Mouse (Mus musculus) liver, adult 2 months (tissue): ENCODE measurements around the gene Mpnd. TPM values are rescaled to one million over a fixed set of nuclear protein-coding genes. Genes with fewer than 3 reads are reported as not detected.
"Not testable (repeated sequence)": the region's sequence is repeated elsewhere in the genome, so short reads cannot be mapped to it uniquely, and the experiment has no call there.

Source experiments
- DNase-seq: peaks from one replicate; pipeline ENCODE4 v3.0.0-alpha.2; 2011; ENCODE audit warnings: low read depth, low spot score; ENCODE audit errors: extremely low read depth
- H3K27ac ChIP-seq: fragments of 200-500 bp; replicated peaks from 2 replicates; pipeline ENCODE4 v1.5.1; 2012; ENCODE audit warnings: low read depth, mild to moderate bottlenecking, control low read depth, inconsistent platforms, low read length; ENCODE audit not compliant: insufficient read depth
- H3K27me3 ChIP-seq: fragments of 200-500 bp; 2 replicates; pipeline ENCODE4 v1.6.1; 2012; ENCODE audit warnings: mild to moderate bottlenecking, moderate library complexity, low read length, inconsistent platforms; ENCODE audit not compliant: control insufficient read depth, insufficient read depth
- H3K36me3 ChIP-seq: fragments of 200-500 bp; 2 replicates; pipeline ENCODE4 v1.6.1; 2012; ENCODE audit warnings: low read length, inconsistent platforms; ENCODE audit not compliant: control insufficient read depth, insufficient read depth
- H3K4me1 ChIP-seq: fragments of 200-500 bp; 2 replicates; pipeline ENCODE4 v1.6.1; 2011; ENCODE audit warnings: low read length; ENCODE audit not compliant: control insufficient read depth, insufficient read depth
- H3K4me3 ChIP-seq: fragments of 200-500 bp; 2 replicates; pipeline ENCODE4 v1.5.1; 2011; ENCODE audit warnings: low read depth, mild to moderate bottlenecking, control low read depth, low read length, moderate library complexity; ENCODE audit not compliant: insufficient read depth
- H3K79me2 ChIP-seq: fragments of 200-500 bp; 2 replicates; pipeline ENCODE4 v1.6.1; 2012; ENCODE audit warnings: inconsistent platforms, mild to moderate bottlenecking, low read length, moderate library complexity; ENCODE audit not compliant: control insufficient read depth, insufficient read depth
- H3K9ac ChIP-seq: fragments of 200-500 bp; 2 replicates; pipeline ENCODE4 v1.6.1; 2012; ENCODE audit warnings: low read depth, mild to moderate bottlenecking, control low read depth, inconsistent platforms, low read length
- CTCF ChIP-seq: fragments of 200-500 bp; IDR thresholded peaks from 2 replicates; pipeline ENCODE4 v1.5.1; 2011; ENCODE audit warnings: low read depth, low read length, control low read depth
- POLR2A ChIP-seq: fragments of 200-500 bp; IDR thresholded peaks from 2 replicates; pipeline ENCODE4 v1.6.1; 2011; ENCODE audit warnings: low read length, control low read depth; ENCODE audit not compliant: insufficient read depth; ENCODE audit errors: extremely low read depth
- WGBS: fragments of 180-500 bp; shearing (Covaris S2); methylation state at CpG from one replicate; pipeline ENCODE4 v1.1.7; 2018; 5-methylcytosine and 5-hydroxymethylcytosine counted together
- polyA plus RNA-seq: library from polyadenylated mRNA; depleted of rRNA; stranded (reverse); fragments of >200 nt; gene quantifications from 2 replicates; pipeline ENCODE4 v1.2.3, GENCODE M21; 2012; rRNA removed
- total RNA-seq: library from RNA; depleted of rRNA; stranded (reverse); fragments of >200 nt; gene quantifications from 2 replicates; pipeline ENCODE4 v1.2.3, GENCODE M21; 2014; rRNA removed

The Mpnd gene
- total and polyA plus RNA-seq, 2 experiments = 93.2 to 175 TPM

DNA sequence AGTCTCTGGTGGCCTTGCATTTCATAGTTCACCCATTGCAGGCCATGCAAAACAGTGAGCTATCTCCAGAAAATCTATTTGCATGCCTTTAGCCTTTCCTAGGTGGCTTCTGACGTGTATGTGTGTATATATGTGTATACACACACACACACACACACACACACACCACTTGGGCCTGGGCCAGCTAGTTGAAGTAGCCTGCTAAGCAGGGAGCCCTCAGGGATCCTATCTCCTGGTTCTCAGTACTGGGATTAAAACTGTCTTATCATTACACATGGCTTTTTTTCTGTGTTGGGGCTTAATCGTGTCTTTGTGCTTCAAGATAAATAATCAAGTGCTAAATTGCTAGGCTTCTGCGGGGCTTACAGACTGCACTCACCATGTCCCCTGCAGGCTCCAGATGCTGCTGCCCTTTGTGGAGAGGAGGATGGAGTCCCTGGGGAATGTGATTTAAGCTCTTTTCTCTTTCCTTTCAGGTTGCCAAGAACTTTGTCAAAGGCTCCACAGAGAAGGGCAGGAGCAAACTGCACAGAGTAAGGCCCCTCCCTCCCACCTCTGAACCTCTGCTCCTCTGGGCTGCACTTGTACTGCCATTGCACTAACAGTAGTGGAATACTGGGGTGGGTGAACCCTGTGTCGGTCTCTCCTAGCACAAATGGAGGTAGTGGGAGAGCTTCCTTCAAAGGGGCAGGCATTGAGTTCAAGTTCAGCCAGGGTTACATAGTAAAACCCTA is 50.6 kb downstream of the Mpnd start:
- Histone ChIP-seq H3K4me1 (peaks cover 5% of the 10 kb centered on the region), H3K36me3 (no peaks in the 10 kb centered on the region), H3K79me2 (no peaks in the 10 kb centered on the region), H3K4me3 (no peak overlapping the region), H3K27ac (no peak overlapping the region), H3K9ac (no peak overlapping the region), H3K27me3 (no peaks in the 10 kb centered on the region)
- TF ChIP-seq CTCF (no peak), POLR2A (no peak)
- DNase-seq = no peak
- 73% methylated on average over 4 of the region's 4 CpGs for WGBS

DNA sequence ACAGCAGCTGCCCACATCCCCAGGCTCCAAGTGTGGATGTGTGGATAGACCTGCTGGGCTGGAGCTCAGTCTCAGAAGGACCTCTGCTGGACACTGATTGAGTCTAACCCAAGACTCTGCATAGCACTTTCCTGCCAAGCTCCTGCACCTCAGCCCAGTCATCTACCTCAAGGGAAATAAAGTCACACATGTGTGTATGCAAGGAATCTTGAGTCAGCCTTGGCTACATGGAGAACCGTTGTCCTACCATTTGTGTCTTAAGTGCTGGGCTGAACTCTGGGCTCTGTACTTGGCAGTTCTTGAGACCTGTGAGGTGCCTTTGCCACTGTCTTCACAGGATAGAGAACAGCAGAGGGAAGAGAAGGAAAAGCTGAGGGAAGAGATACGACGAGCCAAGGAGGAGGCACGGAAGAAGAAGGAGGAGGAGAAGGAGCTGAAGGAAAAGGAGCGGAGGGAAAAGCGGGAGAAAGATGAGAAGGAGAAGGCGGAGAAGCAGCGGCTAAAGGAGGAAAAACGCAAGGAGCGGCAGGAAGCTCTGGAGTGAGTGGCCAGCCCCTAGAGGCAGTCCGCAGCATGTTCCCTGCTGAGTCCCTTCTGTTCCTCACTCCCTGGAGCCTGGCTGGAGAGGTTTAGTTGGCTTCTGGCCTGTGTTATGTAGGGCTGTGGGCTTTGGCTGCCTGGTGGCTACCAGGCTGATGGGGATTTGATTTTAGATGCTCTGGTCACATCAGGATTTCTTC is 52.0 kb downstream of the Mpnd start:
- no peaks in the 10 kb centered on the region for H3K27me3 ChIP-seq
- H3K4me3 ChIP-seq = no peak overlapping the region
- TF ChIP-seq POLR2A (no peak), CTCF (peak; percentile 35; the same call in 1 of the 2 replicates)
- WGBS = 93% methylated on average over 11 of the region's 11 CpGs
- no peak overlapping the region for H3K9ac ChIP-seq
- no peaks in the 10 kb centered on the region; the same call in 1 of the 2 replicates for H3K4me1 ChIP-seq
- no peak for DNase-seq
- no peaks in the 10 kb centered on the region for H3K36me3 ChIP-seq
- no peaks in the 10 kb centered on the region for H3K79me2 ChIP-seq
- no peak overlapping the region for H3K27ac ChIP-seq

DNA sequence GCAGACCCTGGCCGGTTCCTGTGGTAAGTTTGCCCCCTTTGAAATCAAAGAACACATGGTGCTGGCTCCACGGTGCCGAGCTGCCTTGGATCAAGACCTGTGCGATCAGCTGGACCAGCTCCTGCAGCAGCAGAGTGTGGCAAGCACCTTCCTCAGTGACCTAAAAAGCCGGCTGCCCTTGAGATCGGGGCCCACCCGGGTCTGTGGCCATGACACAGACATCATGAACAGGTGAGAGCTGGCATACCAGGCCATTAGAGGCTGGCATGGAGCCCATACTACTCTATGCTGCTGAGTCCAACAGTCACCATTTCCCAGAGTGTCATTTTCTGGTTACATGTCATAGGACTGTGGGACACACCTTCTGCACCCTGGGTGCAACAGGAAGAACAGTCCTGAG is 56.6 kb downstream of the Mpnd start:
- no peak overlapping the region for H3K27ac ChIP-seq
- H3K27me3 ChIP-seq = no peaks in the 10 kb centered on the region
- no peaks in the 10 kb centered on the region for H3K79me2 ChIP-seq
- 91% methylated on average over 7 of the region's 7 CpGs for WGBS
- no peak for DNase-seq
- H3K4me3 ChIP-seq = no peak overlapping the region
- no peak overlapping the region for H3K9ac ChIP-seq
- no peaks in the 10 kb centered on the region for H3K4me1 ChIP-seq
- no peaks in the 10 kb centered on the region; the same call in 1 of the 2 replicates for H3K36me3 ChIP-seq
- TF ChIP-seq POLR2A (no peak), CTCF (no peak)

DNA sequence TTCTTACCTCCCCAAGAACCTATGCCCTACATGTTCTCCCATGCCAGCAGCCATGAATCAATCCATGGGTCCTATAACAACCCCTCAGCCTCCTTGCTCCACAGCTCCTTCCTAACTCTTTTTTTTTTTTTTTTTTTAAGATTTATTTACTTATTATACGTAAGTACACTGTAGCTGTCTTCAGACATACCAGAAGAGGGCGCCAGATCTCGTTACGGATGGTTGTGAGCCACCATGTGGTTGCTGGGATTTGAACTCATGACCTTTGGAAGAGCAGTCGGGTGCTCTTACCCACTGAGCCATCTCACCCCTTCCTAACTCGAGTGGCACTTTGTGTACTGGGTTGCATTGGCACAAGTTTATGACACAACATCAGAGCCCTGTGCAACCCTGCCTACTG is 60.2 kb downstream of the Mpnd start:
- H3K36me3 ChIP-seq = peaks cover 15% of the 10 kb centered on the region; the same call in 1 of the 2 replicates
- H3K4me3 ChIP-seq, DNase-seq, H3K4me1 ChIP-seq, H3K27me3 ChIP-seq, H3K9ac ChIP-seq, H3K27ac ChIP-seq, H3K79me2 ChIP-seq: not testable (repeated sequence)
- 73% methylated on average over 6 of the region's 6 CpGs for WGBS

Other genes starting within 250 kb of the Mpnd start
- 4.7 and 5.2 TPM in 2 replicates for gene Zfp119a, start 126.8 kb upstream of the Mpnd start, total RNA-seq
- gene Zfp119a, start 126.8 kb upstream of the Mpnd start, polyA plus RNA-seq = 0.24 and 0.35 TPM in 2 replicates
- 5.8 and 8.3 TPM in 2 replicates for gene Zfp959, start 113.6 kb upstream of the Mpnd start, total RNA-seq
- gene Zfp959, start 113.6 kb upstream of the Mpnd start, polyA plus RNA-seq = 0.77 and 1.2 TPM in 2 replicates
- gene Zfp119b, start 56.2 kb upstream of the Mpnd start, total RNA-seq = 3.1 and 4.3 TPM in 2 replicates
- 0.26 and 0.40 TPM in 2 replicates for gene Zfp119b, start 56.2 kb upstream of the Mpnd start, polyA plus RNA-seq
- 0.18 and 1.3 TPM in 2 replicates for gene Ebi3, start 53.1 kb upstream of the Mpnd start, total RNA-seq
- 0.61 and 2.3 TPM in 2 replicates for gene Ebi3, start 53.1 kb upstream of the Mpnd start, polyA plus RNA-seq
- gene Yju2, start 46.6 kb upstream of the Mpnd start, total RNA-seq = 3.6 and 4.1 TPM in 2 replicates
- 3.4 and 4.1 TPM in 2 replicates for gene Yju2, start 46.6 kb upstream of the Mpnd start, polyA plus RNA-seq
- not detected in 2 replicates for gene Shd, start 35.2 kb upstream of the Mpnd start, total RNA-seq
- 0.20 and 0.35 TPM in 2 replicates for gene Shd, start 35.2 kb upstream of the Mpnd start, polyA plus RNA-seq
- not detected in 2 replicates for gene Fsd1, start 19.2 kb upstream of the Mpnd start, total RNA-seq
- not detected in 2 replicates for gene Fsd1, start 19.2 kb upstream of the Mpnd start, polyA plus RNA-seq
- gene Stap2, start 127 bp upstream of the Mpnd start, total RNA-seq = 30.9 and 35.3 TPM in 2 replicates
- 38.8 and 44.8 TPM in 2 replicates for gene Stap2, start 127 bp upstream of the Mpnd start, polyA plus RNA-seq
- 8.8 and 10.5 TPM in 2 replicates for gene Sh3gl1, start 30.9 kb downstream of the Mpnd start, total RNA-seq
- gene Sh3gl1, start 30.9 kb downstream of the Mpnd start, polyA plus RNA-seq = 33.5 and 40.0 TPM in 2 replicates
- gene Chaf1a, start 34.7 kb downstream of the Mpnd start, total RNA-seq = 0.37 and 0.81 TPM in 2 replicates
- 0.26 and 0.31 TPM in 2 replicates for gene Chaf1a, start 34.7 kb downstream of the Mpnd start, polyA plus RNA-seq
- gene Ubxn6, start 69.3 kb downstream of the Mpnd start, total RNA-seq = 34.9 and 42.9 TPM in 2 replicates
- gene Ubxn6, start 69.3 kb downstream of the Mpnd start, polyA plus RNA-seq = 55.8 and 56.0 TPM in 2 replicates
- 11.3 and 13.8 TPM in 2 replicates for gene Hdgfl2, start 73.9 kb downstream of the Mpnd start, total RNA-seq
- gene Hdgfl2, start 73.9 kb downstream of the Mpnd start, polyA plus RNA-seq = 29.0 and 30.2 TPM in 2 replicates
- gene Plin4, start 104.1 kb downstream of the Mpnd start, total RNA-seq = 2.1 and 2.3 TPM in 2 replicates
- 1.8 and 2.8 TPM in 2 replicates for gene Plin4, start 104.1 kb downstream of the Mpnd start, polyA plus RNA-seq
- gene Plin5, start 111.9 kb downstream of the Mpnd start, total RNA-seq = 19.2 and 24.6 TPM in 2 replicates
- gene Plin5, start 111.9 kb downstream of the Mpnd start, polyA plus RNA-seq = 42.7 and 58.2 TPM in 2 replicates
- 90.0 and 116 TPM in 2 replicates for gene Lrg1, start 116.3 kb downstream of the Mpnd start, total RNA-seq
- gene Lrg1, start 116.3 kb downstream of the Mpnd start, polyA plus RNA-seq = 543 and 600 TPM in 2 replicates
- gene Sema6b, start 134.6 kb downstream of the Mpnd start, total RNA-seq = 1.3 TPM in 2 replicates
- 2.7 and 3.9 TPM in 2 replicates for gene Sema6b, start 134.6 kb downstream of the Mpnd start, polyA plus RNA-seq
- gene Tnfaip8l1, start 156.8 kb downstream of the Mpnd start, total RNA-seq = 16.2 and 20.9 TPM in 2 replicates
- 21.8 and 25.5 TPM in 2 replicates for gene Tnfaip8l1, start 156.8 kb downstream of the Mpnd start, polyA plus RNA-seq
- 89.4 and 91.1 TPM in 2 replicates for gene Mydgf, start 178.2 kb downstream of the Mpnd start, total RNA-seq
- gene Mydgf, start 178.2 kb downstream of the Mpnd start, polyA plus RNA-seq = 81.1 and 86.0 TPM in 2 replicates
- 10.7 and 20.1 TPM in 2 replicates for gene Dpp9, start 213.2 kb downstream of the Mpnd start, total RNA-seq
- 55.4 and 60.3 TPM in 2 replicates for gene Dpp9, start 213.2 kb downstream of the Mpnd start, polyA plus RNA-seq